Mouse (Mus musculus) heart, postnatal 0 days (tissue): ENCODE data around the gene Pcnx. TPM values are rescaled to one million over a fixed set of nuclear protein-coding genes. Genes with fewer than 3 reads are reported as not detected.

Source experiments
- ATAC-seq: fragments of 200-750 bp; cut with Nextera tagmentation; 2 replicates; pipeline ENCODE4 v1.8.0; 2017; ENCODE audit warnings: low read depth, moderate number of reproducible peaks, moderate library complexity; ENCODE audit not compliant: insufficient read depth
- DNase-seq: peaks from one replicate; pipeline ENCODE4 v3.0.0-alpha.2; 2016; ENCODE audit warnings: low spot score
- H3K27ac ChIP-seq: fragments of 300-500 bp; sonication (generic); 2 replicates; pipeline ENCODE4 v1.5.1; 2014; ENCODE audit warnings: low read depth, mild to moderate bottlenecking
- H3K27me3 ChIP-seq: fragments of 300-500 bp; sonication (generic); 2 replicates; pipeline ENCODE4 v1.6.1; 2014; ENCODE audit warnings: low read length, mixed read lengths; ENCODE audit not compliant: control insufficient read depth, insufficient read depth
- H3K36me3 ChIP-seq: fragments of 300-500 bp; sonication (generic); replicated peaks from 2 replicates; pipeline ENCODE4 v1.6.1; 2014; ENCODE audit warnings: low read length, mixed read lengths; ENCODE audit not compliant: control insufficient read depth, insufficient read depth
- H3K4me1 ChIP-seq: fragments of 300-500 bp; sonication (generic); 2 replicates; pipeline ENCODE4 v1.6.1; 2014; ENCODE audit warnings: antibody characterized with exemption; ENCODE audit not compliant: control insufficient read depth, insufficient read depth
- H3K4me2 ChIP-seq: fragments of 300-500 bp; sonication (generic); 2 replicates; pipeline ENCODE4 v1.6.1; 2014; ENCODE audit warnings: low read depth, mild to moderate bottlenecking, low read length, moderate library complexity
- H3K4me3 ChIP-seq: fragments of 300-500 bp; sonication (generic); 2 replicates; pipeline ENCODE4 v1.5.1; 2014; ENCODE audit warnings: low read depth, low read length
- H3K9ac ChIP-seq: fragments of 300-500 bp; sonication (generic); replicated peaks from 2 replicates; pipeline ENCODE4 v1.6.1; 2014; ENCODE audit warnings: low read depth, low read length, mixed read lengths
- H3K9me3 ChIP-seq: fragments of 300-500 bp; sonication (generic); replicated peaks from 2 replicates; pipeline ENCODE4 v1.6.1; 2016; ENCODE audit warnings: low read length; ENCODE audit not compliant: control insufficient read depth
- CTCF ChIP-seq: IDR thresholded peaks from 2 replicates; pipeline ENCODE4 v1.5.1; 2016; ENCODE audit warnings: antibody characterized with exemption, control low read depth, low read depth
- EP300 ChIP-seq: IDR thresholded peaks from 2 replicates; pipeline ENCODE4 v1.6.1; 2016; ENCODE audit warnings: antibody characterized with exemption, low read depth
- WGBS: fragments of 180-500 bp; shearing (Covaris S2); extraction: QIAGEN DNeasy Blood & Tissue Kit; methylation state at CpG from one replicate; pipeline ENCODE4 v1.1.7; 2014; 5-methylcytosine and 5-hydroxymethylcytosine counted together
- polyA plus RNA-seq: library from polyadenylated mRNA; unstranded; fragments of >200 nt; fragmentation: Nextera tagmentation; extraction: Ambion mirVana; gene quantifications from 2 replicates; pipeline ENCODE4 v1.2.1, GENCODE M21; 2015
- total RNA-seq: library from RNA; depleted of rRNA; stranded (reverse); fragments of >200 nt; gene quantifications from 2 replicates; pipeline ENCODE4 v1.2.3, GENCODE M21; 2014; ENCODE audit warnings: low replicate concordance

Gene Pcnx
- total and polyA plus RNA-seq, 2 experiments from 2014 or later = 9.3 to 37.4 TPM

- no peak overlapping the region for H3K27ac ChIP-seq
- H3K9me3 ChIP-seq = no peaks in the 10 kb centered on the region
- TF ChIP-seq EP300 = no peak
- TF ChIP-seq CTCF = no peak
- H3K4me1 ChIP-seq = no peaks in the 10 kb centered on the region
- H3K36me3 ChIP-seq = no peaks in the 10 kb centered on the region
- ATAC-seq = no peak
- H3K9ac ChIP-seq = no peak overlapping the region
- no peaks in the 10 kb centered on the region for H3K27me3 ChIP-seq
- no peak overlapping the region for H3K4me2 ChIP-seq
- H3K4me3 ChIP-seq = no peak overlapping the region
- DNase-seq = no peak
- WGBS = 84% methylated on average over 4 of the region's 4 CpGs
These were observed 39.1 kb upstream of the Pcnx start for GRCm38 (mm10) chr12:81820700-81821099.

- H3K27me3 ChIP-seq = no peaks in the 10 kb centered on the region
- ATAC-seq (no peak), DNase-seq (no peak)
- 73% methylated on average over 4 of the region's 4 CpGs for WGBS
- TF ChIP-seq CTCF (no peak), EP300 (no peak)
- H3K4me2 ChIP-seq = no peak overlapping the region
- H3K9ac ChIP-seq = no peak overlapping the region
- H3K9me3 ChIP-seq = no peaks in the 10 kb centered on the region
- no peaks in the 10 kb centered on the region for H3K4me1 ChIP-seq
- H3K27ac ChIP-seq = no peak overlapping the region
- H3K4me3 ChIP-seq = no peak overlapping the region
- no peaks in the 10 kb centered on the region for H3K36me3 ChIP-seq
These were observed 37.6 kb upstream of the Pcnx start for GRCm38 (mm10) chr12:81822176-81822575.

- DNase-seq (no peak), ATAC-seq (no peak)
- TF ChIP-seq EP300 (no peak), CTCF (no peak)
- 74% methylated on average over 4 of the region's 4 CpGs for WGBS
- Histone ChIP-seq H3K27ac (no peak overlapping the region), H3K4me3 (no peak overlapping the region), H3K27me3 (no peaks in the 10 kb centered on the region), H3K4me1 (no peaks in the 10 kb centered on the region), H3K9me3 (no peaks in the 10 kb centered on the region), H3K36me3 (no peaks in the 10 kb centered on the region), H3K4me2 (no peak overlapping the region), H3K9ac (no peak overlapping the region)
These were observed 36.9 kb upstream of the Pcnx start for GRCm38 (mm10) chr12:81822778-81823480.

DNA sequence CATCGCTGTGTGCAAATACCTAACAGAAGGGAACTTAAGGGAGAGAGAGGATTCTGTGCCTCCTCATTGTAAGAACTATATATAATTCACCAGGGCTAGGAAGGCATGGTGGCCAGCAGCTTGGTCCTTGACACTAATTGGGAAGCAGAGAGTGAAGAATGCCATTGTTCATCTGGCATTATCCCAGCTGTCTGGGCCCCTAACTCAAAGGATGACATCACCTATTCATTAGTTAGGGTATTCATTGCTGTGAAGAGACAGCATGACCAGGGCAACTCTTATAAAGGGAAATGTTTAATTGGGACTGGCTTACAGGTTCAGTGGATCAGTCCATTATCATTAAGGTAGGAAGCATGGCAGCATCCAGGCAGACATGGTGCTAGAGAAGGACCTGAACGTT lies 31.5 kb upstream of the Pcnx start:
- no peaks in the 10 kb centered on the region for H3K27me3 ChIP-seq
- no peak overlapping the region for H3K9ac ChIP-seq
- ATAC-seq (no peak), DNase-seq (no peak)
- no peaks in the 10 kb centered on the region for H3K4me1 ChIP-seq
- H3K27ac ChIP-seq = no peak overlapping the region
- H3K4me2 ChIP-seq = no peak overlapping the region
- no peaks in the 10 kb centered on the region for H3K9me3 ChIP-seq
- H3K4me3 ChIP-seq = no peak overlapping the region
- TF ChIP-seq EP300 = no peak
- TF ChIP-seq CTCF = no peak
- H3K36me3 ChIP-seq = no peaks in the 10 kb centered on the region
- WGBS = 85% methylated on average over 2 of the region's 2 CpGs

- WGBS = 51% methylated on average over 5 of the region's 5 CpGs
- Histone ChIP-seq H3K9ac (no peak overlapping the region), H3K9me3 (no peaks in the 10 kb centered on the region), H3K27me3 (no peaks in the 10 kb centered on the region), H3K4me1 (no peaks in the 10 kb centered on the region), H3K4me3 (no peak overlapping the region), H3K27ac (no peak overlapping the region), H3K4me2 (no peak overlapping the region), H3K36me3 (no peaks in the 10 kb centered on the region)
- DNase-seq = no peak
- TF ChIP-seq EP300 (no peak), CTCF (no peak)
- ATAC-seq = no peak
These were observed 27.6 kb upstream of the Pcnx start for GRCm38 (mm10) chr12:81832039-81832738.
